Mouse (Mus musculus): ENCODE measurements around the gene Gm40193. TPM values are rescaled to one million over a fixed set of nuclear protein-coding genes. Genes with fewer than 3 reads are reported as not detected.
"Not testable (repeated sequence)": the region's sequence is repeated elsewhere in the genome, so short reads cannot be mapped to it uniquely, and the experiment has no call there.

Gm40193 gene
- polyA plus RNA-seq, 1 experiment, result not detected

- H3K27ac ChIP-seq (ENCODE audit: insufficient read depth, low read depth, low read length), result no peak overlapping the region
- no peak for TF ChIP-seq POLR2A (IDR thresholded peaks at IDR 0.05; ENCODE audit: insufficient read depth, low read depth, low read length)
- no peak for TF ChIP-seq CTCF (IDR thresholded peaks at IDR 0.05; ENCODE audit: insufficient read depth, low read depth, low read length)
- no peaks in the 10 kb centered on the region for H3K4me1 ChIP-seq (ENCODE audit: control insufficient read depth, insufficient read depth, low read length)
- WGBS, result 57% methylated on average over 7 of the region's 7 CpGs
- no peak overlapping the region for H3K4me3 ChIP-seq (ENCODE audit: insufficient read depth, low read depth, low read length)
Measured at GRCm38 (mm10) chr11:70553940-70554339, 21.2 kb upstream of the Gm40193 start.

DNA sequence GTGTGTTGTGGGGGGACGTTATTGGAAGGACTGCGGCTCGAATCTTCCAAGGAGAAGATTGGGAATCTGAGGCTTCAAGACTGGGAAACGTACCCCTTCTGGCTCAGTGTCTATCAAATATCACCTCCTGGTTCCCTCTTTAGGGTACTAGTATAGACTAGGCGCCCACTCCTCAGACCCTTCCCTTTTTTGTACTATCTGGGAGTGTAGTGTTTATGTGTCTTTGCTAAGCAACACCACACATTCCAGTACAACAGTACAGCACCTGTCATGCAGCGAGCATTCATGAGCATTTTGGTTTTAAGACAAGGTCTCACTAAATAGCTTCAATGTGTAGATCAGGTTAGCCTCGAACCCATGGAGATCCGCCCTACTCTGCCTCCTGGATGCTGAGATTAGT lies 18.8 kb upstream of the Gm40193 start:
- 92% methylated on average over 8 of the region's 8 CpGs for WGBS
- TF ChIP-seq POLR2A (IDR thresholded peaks at IDR 0.05; ENCODE audit: insufficient read depth, low read depth, low read length) (no peak), CTCF (IDR thresholded peaks at IDR 0.05; ENCODE audit: insufficient read depth, low read depth, low read length) (no peak)
- H3K27ac ChIP-seq (ENCODE audit: insufficient read depth, low read depth, low read length), result no peak overlapping the region

GRCm38 (mm10) chr11:70544496-70544895 lies 11.8 kb upstream of the Gm40193 start:
- no peak overlapping the region for H3K27ac ChIP-seq (ENCODE audit: insufficient read depth, low read depth, low read length)
- 70% methylated on average over 7 of the region's 7 CpGs for WGBS
- H3K4me1 ChIP-seq (ENCODE audit: control insufficient read depth, insufficient read depth, low read length), result peaks cover 8% of the 10 kb centered on the region
- no peak overlapping the region for H3K4me3 ChIP-seq (ENCODE audit: insufficient read depth, low read depth, low read length)
- TF ChIP-seq POLR2A (IDR thresholded peaks at IDR 0.05; ENCODE audit: insufficient read depth, low read depth, low read length) (no peak), CTCF (IDR thresholded peaks at IDR 0.05; ENCODE audit: insufficient read depth, low read depth, low read length) (no peak)

More for the DNA sequence above, 18.8 kb upstream of the Gm40193 start:
- Histone ChIP-seq H3K4me1 (ENCODE audit: control insufficient read depth, insufficient read depth, low read length) (peaks cover 3% of the 10 kb centered on the region; the same call in 1 of the 2 replicates), H3K4me3 (ENCODE audit: insufficient read depth, low read depth, low read length) (no peak overlapping the region)

DNA sequence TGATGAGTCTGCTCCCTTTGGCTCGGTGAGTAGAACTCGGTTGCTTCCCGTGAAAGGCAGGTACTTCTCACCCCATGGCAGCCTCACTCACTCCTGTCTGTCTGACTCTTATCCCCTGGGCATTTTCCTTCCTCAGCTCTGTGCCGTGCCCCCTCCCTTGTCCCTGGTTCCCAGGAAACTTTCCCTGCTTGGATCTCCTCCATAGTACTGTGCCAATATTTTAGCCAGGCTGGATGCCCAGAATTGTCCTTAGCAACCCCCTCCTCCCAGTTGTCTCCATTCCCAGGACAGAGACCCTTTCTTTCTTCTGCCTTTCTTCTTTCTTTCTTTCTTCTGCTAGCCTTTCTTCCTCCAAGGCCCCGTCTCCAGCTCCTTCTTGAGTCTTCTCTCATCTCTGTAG lies 8.7 kb upstream of the Gm40193 start:
- Histone ChIP-seq H3K4me1 (ENCODE audit: control insufficient read depth, insufficient read depth, low read length) (peaks cover 5% of the 10 kb centered on the region), H3K27ac (ENCODE audit: insufficient read depth, low read depth, low read length) (no peak overlapping the region), H3K4me3 (ENCODE audit: insufficient read depth, low read depth, low read length) (peak overlapping the region; percentile 9; the same call in 1 of the 2 replicates)
- TF ChIP-seq CTCF (IDR thresholded peaks at IDR 0.05; ENCODE audit: insufficient read depth, low read depth, low read length) (no peak), POLR2A (IDR thresholded peaks at IDR 0.05; ENCODE audit: insufficient read depth, low read depth, low read length) (no peak)
- WGBS, result 52% methylated on average over 5 of the region's 5 CpGs

GRCm38 (mm10) chr11:70540928-70541327 lies 8.2 kb upstream of the Gm40193 start:
- Histone ChIP-seq H3K4me3 (ENCODE audit: insufficient read depth, low read depth, low read length) (peak overlapping the region; percentile 59; the same call in 1 of the 2 replicates), H3K4me1 (ENCODE audit: control insufficient read depth, insufficient read depth, low read length) (peaks cover 5% of the 10 kb centered on the region), H3K27ac (ENCODE audit: insufficient read depth, low read depth, low read length) (no peak overlapping the region)
- TF ChIP-seq CTCF (IDR thresholded peaks at IDR 0.05; ENCODE audit: insufficient read depth, low read depth, low read length) (no peak), POLR2A (IDR thresholded peaks at IDR 0.05; ENCODE audit: insufficient read depth, low read depth, low read length) (no peak)
- WGBS, result 91% methylated on average over 7 of the region's 7 CpGs

DNA sequence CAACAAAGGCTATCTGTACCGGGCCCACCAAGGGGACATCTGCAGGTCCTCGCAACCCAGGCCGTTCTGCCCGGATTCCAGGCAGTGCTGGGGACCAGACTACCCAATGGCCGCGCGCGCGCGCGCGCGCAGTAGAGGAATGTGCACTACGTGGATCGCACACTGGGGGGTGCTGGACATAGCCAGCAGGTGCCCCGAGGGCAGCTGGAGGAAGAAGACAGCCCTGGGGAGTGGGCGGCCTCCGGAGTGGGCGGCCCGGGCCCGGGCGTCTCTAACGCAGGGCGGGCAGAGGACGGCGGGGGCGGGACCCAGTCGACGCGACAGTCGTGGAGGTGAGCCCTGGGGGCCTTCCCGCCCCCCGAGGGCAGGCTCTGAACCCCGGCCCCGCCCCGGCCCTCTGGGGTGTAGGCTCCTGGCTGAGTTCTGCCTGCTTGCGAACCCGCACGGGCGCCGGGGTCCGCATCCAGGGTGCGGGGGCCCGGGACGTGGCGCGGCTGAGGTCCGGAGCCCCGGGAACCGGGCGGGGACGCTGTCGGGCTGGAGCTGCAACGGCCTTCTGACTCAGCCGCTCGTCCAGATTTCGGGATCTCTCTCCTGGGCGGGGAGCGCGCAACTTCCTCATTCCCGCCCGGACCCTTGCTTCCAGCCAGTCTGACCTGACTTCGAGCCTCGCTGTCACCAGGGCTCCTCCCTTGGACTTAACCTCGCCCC lies 7.3 kb upstream of the Gm40193 start, which contains the start of gene Pld2:
TSS of gene Pld2 (plus strand) at position 188 of the 711 bp plus-strand sequence.
- peaks cover 7% of the 10 kb centered on the region for H3K4me1 ChIP-seq (ENCODE audit: control insufficient read depth, insufficient read depth, low read length)
- H3K4me3 ChIP-seq (ENCODE audit: insufficient read depth, low read depth, low read length), result peak within 1 kb of the TSS; percentile 59
- TF ChIP-seq POLR2A (IDR thresholded peaks at IDR 0.05; ENCODE audit: insufficient read depth, low read depth, low read length), result peak; percentile 20; the same call in 1 of the 2 replicates
- peak; percentile 74 for TF ChIP-seq CTCF (IDR thresholded peaks at IDR 0.05; ENCODE audit: insufficient read depth, low read depth, low read length)
- H3K27ac ChIP-seq (ENCODE audit: insufficient read depth, low read depth, low read length), result no peak within 1 kb of the TSS
- WGBS, result 2% methylated on average over 63 of the region's 65 CpGs

DNA sequence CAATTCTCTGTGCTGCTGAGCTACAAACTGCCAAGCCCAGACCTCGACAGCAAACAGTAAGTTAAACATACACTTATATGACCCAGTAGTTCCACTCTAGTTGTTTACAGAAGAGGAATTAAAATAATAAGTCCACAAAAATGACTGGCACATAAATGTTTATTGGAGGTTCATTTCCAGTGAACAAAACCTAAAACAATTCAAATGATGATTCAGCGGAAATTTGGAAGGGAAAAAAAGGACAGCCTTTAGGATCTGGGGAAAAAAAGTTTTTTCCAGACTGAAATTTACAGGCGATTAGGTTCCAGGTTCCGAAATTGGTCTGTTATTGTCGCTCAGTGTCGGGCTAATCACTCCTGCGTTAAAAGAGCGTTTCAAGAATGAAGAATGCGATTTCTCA lies 6.7 kb upstream of the Gm40193 start:
- H3K4me1 ChIP-seq (ENCODE audit: control insufficient read depth, insufficient read depth, low read length), result peaks cover 7% of the 10 kb centered on the region
- WGBS, result 11% methylated on average over 9 of the region's 9 CpGs
- H3K27ac ChIP-seq (ENCODE audit: insufficient read depth, low read depth, low read length), result no peak overlapping the region
- TF ChIP-seq CTCF (IDR thresholded peaks at IDR 0.05; ENCODE audit: insufficient read depth, low read depth, low read length) (no peak), POLR2A (IDR thresholded peaks at IDR 0.05; ENCODE audit: insufficient read depth, low read depth, low read length) (no peak)
- H3K4me3 ChIP-seq (ENCODE audit: insufficient read depth, low read depth, low read length), result peak overlapping the region; percentile 59

DNA sequence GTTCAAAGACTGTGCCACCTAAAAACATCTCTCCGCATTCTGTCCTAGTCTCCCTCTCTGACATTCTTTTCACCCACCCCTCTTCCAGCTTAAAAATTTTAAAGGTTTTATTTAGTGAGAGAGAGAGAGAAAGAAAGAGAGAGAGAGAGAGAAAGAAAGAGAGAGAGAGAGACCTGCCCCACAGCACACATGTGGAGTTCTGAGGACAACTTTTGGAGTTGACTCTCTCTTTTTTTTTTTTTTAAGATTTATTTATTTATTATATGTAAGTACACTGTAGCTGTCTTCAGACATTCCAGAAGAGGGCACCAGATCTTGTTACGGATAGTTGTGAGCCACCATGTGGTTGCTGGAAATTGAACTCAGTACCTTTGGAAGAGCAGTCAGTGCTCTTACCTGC lies 1.7 kb downstream of the Gm40193 start:
- H3K4me1 ChIP-seq (ENCODE audit: control insufficient read depth, insufficient read depth, low read length); H3K27ac ChIP-seq (ENCODE audit: insufficient read depth, low read depth, low read length); H3K4me3 ChIP-seq (ENCODE audit: insufficient read depth, low read depth, low read length): not testable (repeated sequence)
- WGBS, result 82% methylated on average over 2 of the region's 2 CpGs

DNA sequence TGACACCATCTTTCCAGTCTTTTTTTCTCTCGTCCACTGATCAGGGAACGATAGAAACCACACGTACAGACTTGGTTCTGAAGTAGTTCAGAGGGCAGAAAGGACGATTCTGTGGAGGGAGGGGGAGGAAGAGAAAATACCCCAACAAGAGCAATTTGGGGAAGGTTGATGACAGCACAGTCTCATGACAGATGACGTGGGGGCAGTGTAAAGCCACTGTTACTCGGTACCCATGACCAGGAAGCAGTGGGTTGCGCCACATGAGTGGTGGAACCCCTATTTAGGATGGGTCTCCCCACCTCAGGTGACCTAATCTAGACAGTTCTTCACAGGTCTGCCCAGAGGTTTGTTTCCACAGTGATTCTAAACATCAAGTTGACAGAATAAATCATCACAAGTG lies 4.1 kb downstream of the Gm40193 start:
- Histone ChIP-seq H3K4me1 (ENCODE audit: control insufficient read depth, insufficient read depth, low read length) (peaks cover 7% of the 10 kb centered on the region; the same call in 1 of the 2 replicates), H3K27ac (ENCODE audit: insufficient read depth, low read depth, low read length) (no peak overlapping the region), H3K4me3 (ENCODE audit: insufficient read depth, low read depth, low read length) (no peak overlapping the region)
- 87% methylated on average over 7 of the region's 7 CpGs for whole genome bisulfite sequencing
- TF ChIP-seq CTCF (IDR thresholded peaks at IDR 0.05; ENCODE audit: insufficient read depth, low read depth, low read length) (no peak), POLR2A (IDR thresholded peaks at IDR 0.05; ENCODE audit: insufficient read depth, low read depth, low read length) (no peak)

Data from olfactory bulb, adult 2 months (tissue).